ENCODE assay signal across 22 mouse cellular contexts in the genomic region with DNA sequence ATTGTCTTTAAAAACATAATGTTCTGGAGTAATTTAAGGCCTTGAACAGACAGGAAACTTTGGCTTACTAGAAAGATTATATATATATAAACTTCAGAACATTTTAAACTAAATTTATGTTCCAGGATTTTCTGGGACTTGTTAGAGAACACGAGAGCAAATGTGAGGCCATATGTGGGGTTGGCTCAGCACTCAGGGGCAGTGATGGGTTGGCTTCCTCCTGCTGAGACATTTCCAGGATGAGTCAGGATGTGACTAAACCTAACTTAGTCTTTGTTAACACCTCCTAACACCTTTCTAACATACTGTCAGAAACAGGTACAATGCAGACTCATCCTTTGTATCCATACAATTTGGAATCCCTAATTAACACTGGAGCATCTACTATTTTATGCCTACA. TPM values are rescaled to one million over a fixed set of nuclear protein-coding genes. Genes with fewer than 3 reads are reported as not detected.
A peak's percentile ranks its signal among the peaks of the same experiment; 100 is the strongest.
DNase-seq lines count a peak whose midpoint lies in the region; ATAC-seq lines count a peak whose summit lies in the region.
"Had no signal": no experiment of that assay in that cellular context is flagged by ENCODE, and none has a peak within 500 bp of the region (broad histone marks: within the 10 kb centered on the region; RNA-seq: fewer than 3 reads in every experiment).

No protein-coding gene starts in this region.

- H3K4me1 ChIP-seq in hindbrain, embryonic 14.5 days (replicated peaks; ENCODE audit: control insufficient read depth, insufficient read depth, low read length) = no peaks in the 10 kb centered on the region
- H3K4me1 ChIP-seq: embryonic facial prominence, embryonic 13.5 days; limb, embryonic 12.5 days had no signal

- H3K27me3 ChIP-seq in hindbrain, embryonic 14.5 days (ENCODE audit: control insufficient read depth, insufficient read depth, low read length) = no peaks in the 10 kb centered on the region
- H3K27me3 ChIP-seq: embryonic facial prominence, embryonic 13.5 days; limb, embryonic 12.5 days had no signal

- H3K36me3 ChIP-seq in hindbrain, embryonic 14.5 days (replicated peaks; ENCODE audit: control insufficient read depth, insufficient read depth) = no peaks in the 10 kb centered on the region
- H3K36me3 ChIP-seq: embryonic facial prominence, embryonic 13.5 days; limb, embryonic 12.5 days had no signal

- no peak overlapping the region for H3K4me3 ChIP-seq in hindbrain, embryonic 14.5 days (replicated peaks; ENCODE audit: low read length)
- H3K4me3 ChIP-seq: embryonic facial prominence, embryonic 13.5 days; limb, embryonic 12.5 days had no signal

- H3K9ac ChIP-seq in hindbrain, embryonic 14.5 days = no peak overlapping the region
- H3K9ac ChIP-seq: embryonic facial prominence, embryonic 13.5 days; limb, embryonic 12.5 days; liver, embryonic 14.5 days had no signal

- no peaks in the 10 kb centered on the region for H3K9me3 ChIP-seq in hindbrain, embryonic 14.5 days (ENCODE audit: control insufficient read depth, low read length)
- H3K9me3 ChIP-seq: embryonic facial prominence, embryonic 13.5 days; limb, embryonic 12.5 days had no signal

- peak; percentile 33 to 60 for DNase-seq in left cerebral cortex, adult 9 months (ENCODE audit: low spot score in 2 of 2)
- no peak for DNase-seq in left cerebral cortex, adult 11 months (ENCODE audit: low spot score)
- DNase-seq in cerebellum, postnatal 25 days = peak; percentile 54 to 71
- DNase-seq in layer of hippocampus, postnatal 36 days = peak; percentile 9 to 15
- no peak for DNase-seq in urinary bladder, postnatal 10 days (ENCODE audit: low spot score)
- DNase-seq in hindbrain, embryonic 14.5 days (ENCODE audit: low spot score) = no peak
- no peak for DNase-seq in heart, adult 11 months
- DNase-seq: adrenal gland, postnatal 10 days; heart, postnatal 4 days; kidney, adult 11 months; kidney, postnatal 10 days; thymus, adult 18-20 months had no signal

- H3K27ac ChIP-seq in hindbrain, embryonic 14.5 days = no peak overlapping the region
- H3K27ac ChIP-seq: embryonic facial prominence, embryonic 13.5 days; hindbrain, postnatal 0 days; limb, embryonic 12.5 days; liver, embryonic 14.5 days had no signal

- WGBS in hindbrain, embryonic 14.5 days = 85% methylated on average over 1 of the region's 1 CpGs

- H3K4me2 ChIP-seq in hindbrain, embryonic 14.5 days (replicated peaks) = no peak overlapping the region
- H3K4me2 ChIP-seq: embryonic facial prominence, embryonic 13.5 days; limb, embryonic 12.5 days had no signal

- no peak for ATAC-seq in hindbrain, embryonic 14.5 days (ENCODE audit: low FRiP score)
- ATAC-seq: hindbrain, postnatal 0 days had no signal

RNA-seq across cellular contexts. Expression of a gene that starts 12.4 kb away (rescaled TPM):
- not detected for total RNA-seq in layer of hippocampus, postnatal 36 days (2021)
- polyA plus RNA-seq in hindbrain, embryonic 14.5 days (2014; fragmentation: Nextera tagmentation; extraction: Ambion mirVana) = 0.10 TPM in 1 of 2 replicates, not detected in the other
- total RNA-seq: adrenal gland, postnatal 10 days; heart, postnatal 4 days; hindbrain, postnatal 0 days; megakaryocyte-erythroid progenitor cell, adult 5-6 weeks; midbrain, postnatal 0 days had no signal
- polyA plus RNA-seq: C2C12; embryonic facial prominence, embryonic 13.5 days; gonadal fat pad, adult 2 months; heart, embryonic 14.5 days; hindbrain, postnatal 0 days; limb, embryonic 12.5 days; liver, embryonic 14.5 days; lung, embryonic 16.5 days; midbrain, postnatal 0 days had no signal

Comparison
In these comparisons a context has a peak if more than half of its experiments do, and no peak if none do; other contexts are left out.
1. DNase-seq: peak in left cerebral cortex, adult 9 months (2 of 2), cerebellum, postnatal 25 days (2 of 2) and layer of hippocampus, postnatal 36 days (2 of 2); none in left cerebral cortex, adult 11 months (single experiment), urinary bladder, postnatal 10 days (single experiment), hindbrain, embryonic 14.5 days (single experiment) and heart, adult 11 months (single experiment).